Mouse (Mus musculus) common myeloid progenitor, adult 5-6 weeks (primary cell): ENCODE measurements around the gene Pet100. TPM values are rescaled to one million over a fixed set of nuclear protein-coding genes. Genes with fewer than 3 reads are reported as not detected.

Source experiments
- ATAC-seq: replicated peaks from 2 replicates; pipeline ENCODE4 v1.8.0; 2016; ENCODE audit warnings: low read depth, mild to moderate bottlenecking, moderate TSS enrichment, inconsistent platforms; ENCODE audit not compliant: poor library complexity, severe bottlenecking
- total RNA-seq: library from RNA; stranded (forward); fragments of 200-1000, 187-1606 nt; gene quantifications from 2 replicates; pipeline ENCODE4 v1.2.3, GENCODE M21; 2017

The Pet100 gene
- total RNA-seq, 1 experiment from 2014 or later, result 251 TPM

DNA sequence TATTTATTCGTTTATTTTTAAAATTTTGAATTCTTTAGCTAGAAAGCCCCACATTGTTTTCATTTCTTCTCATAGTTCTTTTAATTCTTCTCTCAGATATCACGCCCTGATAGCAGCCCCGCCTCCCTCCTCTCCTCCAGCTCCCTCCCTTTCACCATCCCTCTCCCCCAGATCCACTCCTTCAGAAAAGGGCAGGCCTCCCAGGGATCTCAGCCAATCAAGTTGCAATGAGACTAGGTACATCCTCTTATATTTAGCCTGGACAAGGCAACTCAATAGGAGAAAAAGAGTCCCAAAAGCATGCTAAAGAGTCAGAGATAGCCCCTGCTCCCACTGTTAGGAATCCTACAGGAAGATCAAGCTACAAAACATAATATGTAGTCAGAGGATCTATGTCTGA is 53.3 kb downstream of the Pet100 start:
- ATAC-seq, result no peak

Other genes starting within 250 kb of the Pet100 start
- gene Arhgef18, start 228.5 kb upstream of the Pet100 start, total RNA-seq, result 26.5 and 30.3 TPM in 2 replicates
- 1.3 and 1.4 TPM in 2 replicates for gene Pex11g, start 153.9 kb upstream of the Pet100 start, total RNA-seq
- not detected in 2 replicates for gene Tex45, start 150.7 kb upstream of the Pet100 start, total RNA-seq
- gene Zfp358, start 128.4 kb upstream of the Pet100 start, total RNA-seq, result 6.2 and 8.3 TPM in 2 replicates
- 26.1 and 28.9 TPM in 2 replicates for gene Mcoln1, start 121.1 kb upstream of the Pet100 start, total RNA-seq
- 16.1 and 21.8 TPM in 2 replicates for gene Pnpla6, start 106.2 kb upstream of the Pet100 start, total RNA-seq
- gene C330021F23Rik, start 53.6 kb upstream of the Pet100 start, total RNA-seq, result 0.44 and 0.96 TPM in 2 replicates
- 1.0 TPM in 2 replicates for gene Camsap3, start 34.3 kb upstream of the Pet100 start, total RNA-seq
- 53.4 and 54.3 TPM in 2 replicates for gene Xab2, start 232 bp upstream of the Pet100 start, total RNA-seq
- not detected in 2 replicates for gene Pcp2, start 4.0 kb downstream of the Pet100 start, total RNA-seq
- gene Stxbp2, start 9.4 kb downstream of the Pet100 start, total RNA-seq, result 92.9 and 112 TPM in 2 replicates
- not detected in 2 replicates for gene Retn, start 34.2 kb downstream of the Pet100 start, total RNA-seq
- 0.27 and 0.68 TPM in 2 replicates for gene Mcemp1, start 44.2 kb downstream of the Pet100 start, total RNA-seq
- gene Fcor, start 50.8 kb downstream of the Pet100 start, total RNA-seq, result 0.87 and 1.4 TPM in 2 replicates
- 34.9 and 42.9 TPM in 2 replicates for gene Trappc5, start 54.8 kb downstream of the Pet100 start, total RNA-seq
- not detected in 2 replicates for gene Fcer2a, start 72.6 kb downstream of the Pet100 start, total RNA-seq
- gene Clec4g, start 99.1 kb downstream of the Pet100 start, total RNA-seq, result not detected in 2 replicates
- 0.27 and 1.2 TPM in 2 replicates for gene Cd209a, start 127.4 kb downstream of the Pet100 start, total RNA-seq
- gene Cd209e, start 232.8 kb downstream of the Pet100 start, total RNA-seq, result not detected in 2 replicates